Mouse (Mus musculus) effector memory CD4-positive, alpha-beta T cell, adult 5 months (primary cell): ENCODE results near the gene Hmx3. TPM values are rescaled to one million over a fixed set of nuclear protein-coding genes. Genes with fewer than 3 reads are reported as not detected.

ENCODE experiments used
- polyA plus RNA-seq: library from polyadenylated mRNA; unstranded; fragments of 100-300 nt; shearing (Covaris generic); gene quantifications from one replicate; pipeline ENCODE4 v1.2.1, GENCODE M21; 2017

Hmx3 gene
- not detected for polyA plus RNA-seq

DNA sequence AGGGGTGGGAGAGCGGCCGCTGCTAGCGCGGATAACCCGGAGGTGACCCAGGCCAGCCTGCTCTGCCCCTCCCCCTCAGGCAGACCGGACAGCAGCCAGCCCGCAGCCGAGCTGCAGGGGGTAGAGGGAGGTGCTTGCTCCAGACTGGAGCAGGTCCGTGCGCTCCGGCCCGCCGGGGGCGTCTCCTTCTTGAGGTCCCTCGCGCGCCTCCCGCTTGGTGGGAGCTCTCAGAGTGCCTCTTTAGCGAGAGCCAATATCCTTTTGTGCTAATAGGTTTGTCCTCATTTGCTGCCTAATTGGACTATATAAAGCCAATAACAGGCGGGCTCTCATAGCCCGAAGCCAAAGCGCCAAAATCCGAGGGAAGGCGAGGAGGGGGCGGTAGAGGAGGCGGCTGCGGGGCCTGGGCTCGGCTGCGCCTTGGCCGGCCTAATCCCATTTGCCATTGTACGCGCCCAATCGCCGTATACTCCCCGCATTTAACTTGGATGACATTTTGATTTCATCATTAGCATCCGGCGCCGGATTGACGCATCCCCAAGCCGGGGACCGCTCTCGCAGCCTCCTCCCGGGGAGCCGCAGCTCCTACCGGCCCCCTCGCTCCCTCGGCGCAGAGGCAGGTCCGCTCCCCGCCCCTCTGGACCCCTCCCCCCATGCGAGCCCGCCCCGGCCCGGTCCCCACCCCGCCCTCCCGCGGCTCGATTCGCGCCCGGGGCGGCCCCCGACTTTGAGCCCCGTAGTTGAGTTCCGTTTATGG lies at the start of gene Hmx3:
Hmx3 (plus strand) TSS at position 753 of the 757 bp plus-strand sequence.

DNA sequence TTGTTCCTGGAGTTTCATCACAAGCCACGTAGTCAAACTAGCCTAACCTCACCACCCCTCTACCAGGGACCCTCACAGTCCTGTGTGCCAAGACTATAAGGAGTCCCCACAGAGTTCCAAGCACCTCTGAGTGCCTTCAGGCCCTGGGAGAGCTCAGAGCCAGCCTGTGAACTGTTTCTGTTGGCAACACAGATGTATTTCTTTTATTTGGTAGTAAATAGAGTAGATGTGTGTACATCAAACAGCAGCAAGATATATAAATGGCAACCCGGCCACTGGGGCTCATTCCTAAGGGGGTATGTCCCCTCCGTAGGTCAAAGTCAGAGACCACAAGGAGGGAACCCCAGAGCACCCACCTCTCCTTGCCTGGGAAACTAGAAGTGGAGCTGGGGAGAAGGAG lies 5.8 kb downstream of the Hmx3 start, which contains the start of gene Hmx2:
Hmx2 (plus strand) TSS at position 301 of the 400 bp plus-strand sequence.

DNA sequence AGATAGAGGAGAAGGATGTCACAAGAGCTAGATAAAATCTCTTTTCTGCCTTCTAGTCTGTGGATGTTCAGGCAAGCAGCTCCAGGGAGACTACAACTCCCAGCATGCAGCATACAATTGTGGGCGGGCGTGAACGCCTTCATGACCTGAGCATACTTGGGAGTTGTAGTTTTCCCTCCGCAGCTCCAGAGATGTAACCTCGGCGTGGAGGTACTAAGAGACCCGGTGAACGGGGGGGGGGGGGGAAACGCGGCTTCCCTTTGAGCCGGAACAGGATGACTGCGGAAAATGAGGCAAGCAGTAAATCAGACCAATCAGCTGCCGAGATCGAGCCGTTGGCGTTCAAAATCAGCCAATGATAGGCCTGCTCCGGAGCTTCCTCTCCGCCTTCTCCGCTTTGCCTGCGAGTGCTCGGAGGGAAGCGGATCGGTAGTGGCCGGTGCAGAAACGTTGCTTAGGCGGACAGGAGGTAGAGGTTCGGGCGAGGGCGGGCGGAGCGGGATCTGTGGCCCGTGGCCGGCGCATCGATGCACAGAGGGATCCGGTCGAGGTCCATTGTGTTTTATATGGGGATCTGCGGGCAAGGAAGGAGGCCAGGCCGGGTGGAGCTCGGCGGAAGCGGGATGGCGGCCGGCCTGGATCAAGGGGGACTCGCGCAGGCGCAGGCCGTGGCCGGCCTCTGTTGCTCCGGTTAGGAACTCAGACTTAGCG lies 17.5 kb downstream of the Hmx3 start, which contains the start of gene Bub3:
Bub3 (plus strand) TSS at position 237 of the 711 bp plus-strand sequence.

Other genes starting within 250 kb of the Hmx3 start
- not detected for gene Cuzd1, start 220.6 kb upstream of the Hmx3 start, polyA plus RNA-seq
- gene Fam24b, start 213.4 kb upstream of the Hmx3 start, polyA plus RNA-seq = not detected
- not detected for gene Fam24a, start 209.0 kb upstream of the Hmx3 start, polyA plus RNA-seq
- 12.0 TPM for gene 2310057M21Rik, start 180.1 kb upstream of the Hmx3 start, polyA plus RNA-seq
- gene Pstk, start 171.7 kb upstream of the Hmx3 start, polyA plus RNA-seq = 31.0 TPM
- 31.5 TPM for gene Ikzf5, start 132.3 kb upstream of the Hmx3 start, polyA plus RNA-seq
- 50.6 TPM for gene Acadsb, start 132.3 kb upstream of the Hmx3 start, polyA plus RNA-seq
- gene Hmx2, start 5.9 kb downstream of the Hmx3 start, polyA plus RNA-seq = not detected
- 81.2 TPM for gene Bub3, start 17.4 kb downstream of the Hmx3 start, polyA plus RNA-seq